Mouse (Mus musculus): Measurements from ENCODE around the gene Sphk1. TPM values are rescaled to one million over a fixed set of nuclear protein-coding genes. Genes with fewer than 3 reads are reported as not detected.
"Not testable (repeated sequence)": the region's sequence is repeated elsewhere in the genome, so short reads cannot be mapped to it uniquely, and the experiment has no call there.

Gene Sphk1
- 1 to 10 TPM; 1.4 to 1.9 TPM for total RNA-seq (2021)

DNA sequence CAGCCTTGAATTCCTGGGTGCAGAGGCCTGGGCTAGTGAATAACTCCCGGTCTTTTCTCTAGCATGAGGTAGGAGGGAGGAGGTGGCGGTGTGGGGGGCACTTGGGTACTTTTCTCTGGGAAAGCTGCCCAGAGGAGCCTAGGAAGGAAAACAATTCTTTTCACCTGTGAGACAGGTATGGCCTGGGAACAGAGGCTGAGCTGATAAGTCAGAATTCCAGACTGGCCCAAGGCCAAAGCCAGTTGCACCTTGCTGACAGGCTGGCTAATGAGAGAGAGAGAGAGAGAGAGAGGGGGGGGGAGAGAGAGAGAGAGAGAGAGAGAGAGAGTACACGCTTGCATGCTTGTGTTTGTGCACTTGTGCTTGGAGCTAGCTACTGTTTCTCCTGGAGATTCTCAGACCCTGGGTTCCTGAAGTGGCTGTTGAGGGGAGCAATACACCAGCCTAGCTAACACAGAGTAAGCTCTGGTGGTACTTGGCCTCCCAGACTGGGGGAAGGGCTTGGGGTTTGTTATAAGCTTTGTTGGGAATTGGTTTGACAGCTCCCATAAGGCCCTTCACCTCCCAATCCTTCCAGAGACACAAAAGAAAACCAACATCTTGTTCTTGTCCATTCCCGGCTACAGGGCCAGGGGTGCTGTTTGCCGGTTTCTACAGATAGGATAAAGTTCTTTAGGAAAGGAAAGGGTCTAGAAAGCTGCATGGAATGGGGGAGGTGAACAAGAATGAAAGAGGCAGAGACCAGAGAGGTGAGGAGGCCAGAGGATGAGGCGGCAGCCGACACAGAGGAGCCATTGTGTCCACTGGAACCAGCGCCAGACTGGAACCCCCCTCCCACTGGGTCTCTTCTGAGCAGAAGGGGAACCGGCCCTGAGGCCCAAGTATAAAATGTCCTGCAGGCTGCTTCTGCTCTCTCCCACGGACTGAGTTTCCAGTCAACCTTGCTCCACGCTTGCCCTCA, at the start of gene Sphk1:
Gene Sphk1 (plus strand): TSS at position 739 of the 961 bp plus-strand sequence.
- no peak for DNase-seq (ENCODE audit: low spot score)
- intact Hi-C loops (cut with DNase I): loop anchor here (10.0 kb wide), 1 partner anchor 46 kb away; no protein-coding TSS in a partner anchor

DNA sequence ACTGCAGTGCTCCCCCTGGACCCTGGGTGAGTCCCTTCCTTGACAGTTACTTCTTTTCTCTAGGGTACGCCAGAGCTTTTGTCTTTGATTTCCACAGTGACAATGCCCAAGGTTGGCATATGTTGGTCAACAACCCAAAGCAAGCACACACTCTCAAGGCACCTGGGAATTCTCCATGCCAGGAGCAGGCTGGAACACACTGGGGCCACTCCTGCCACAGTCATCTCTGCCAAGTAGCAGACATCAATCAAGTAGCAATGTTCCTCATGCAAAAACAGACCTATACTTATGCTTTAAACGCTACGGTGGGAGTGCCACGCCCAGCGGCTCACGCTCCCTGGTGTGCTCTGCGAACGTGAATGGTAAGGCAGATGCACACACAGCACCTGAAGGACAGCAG, 49.8 kb upstream of the Sphk1 start:
- intact Hi-C loops (cut with DNase I): loop anchor here (10.0 kb wide), 1 partner anchor 54 kb away; the partner anchor contains the start of gene Sphk1
- no peak for DNase-seq (ENCODE audit: low spot score)

DNA sequence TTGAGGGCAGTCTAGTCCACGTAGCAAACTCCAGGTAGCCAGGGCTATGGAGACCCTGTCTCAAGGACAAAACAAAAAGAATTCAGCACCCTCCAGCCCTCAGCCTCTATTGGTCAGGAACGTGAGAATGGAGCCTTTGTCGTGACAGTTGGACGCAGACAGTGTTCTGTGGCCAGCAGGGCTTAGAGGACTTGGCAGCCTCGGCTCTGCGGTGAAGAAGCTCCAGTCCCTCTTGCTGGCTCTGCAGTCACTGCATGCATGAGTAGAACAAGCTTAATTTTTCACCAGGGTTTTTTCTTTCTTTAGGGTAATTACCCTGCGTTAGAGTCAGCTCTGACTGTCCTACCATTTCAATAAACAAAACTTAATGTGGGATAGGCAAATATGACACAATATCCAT, 48.9 kb upstream of the Sphk1 start:
- intact Hi-C loops (cut with DNase I): loop anchor here (10.0 kb wide), 1 partner anchor 53 kb away; the partner anchor contains the start of gene Sphk1
- no peak for DNase-seq (ENCODE audit: low spot score)

DNA sequence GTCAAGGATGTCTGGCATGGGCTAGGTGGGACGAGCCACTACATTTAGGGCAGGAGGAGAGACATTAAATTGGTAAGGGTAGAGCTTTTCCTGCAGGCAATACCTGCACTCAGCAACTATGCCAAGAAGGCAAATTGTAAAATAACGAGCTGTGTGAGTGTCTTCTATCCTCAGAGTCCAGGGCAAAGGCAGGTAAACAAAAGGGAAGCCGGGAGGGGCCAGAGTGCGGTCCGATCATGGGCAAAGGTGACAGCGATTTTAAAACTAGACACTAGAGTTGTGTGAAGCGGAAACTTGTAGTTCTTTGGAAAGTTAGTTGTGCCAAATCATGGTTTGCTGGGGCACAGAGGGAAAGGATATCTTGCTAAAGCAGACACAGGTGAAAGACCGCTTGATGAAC, 46.5 kb upstream of the Sphk1 start:
- no peak for DNase-seq (ENCODE audit: low spot score)
- intact Hi-C loops (cut with DNase I): loop anchor here (10.0 kb wide), 1 partner anchor 51 kb away; the partner anchor contains the start of gene Sphk1

DNA sequence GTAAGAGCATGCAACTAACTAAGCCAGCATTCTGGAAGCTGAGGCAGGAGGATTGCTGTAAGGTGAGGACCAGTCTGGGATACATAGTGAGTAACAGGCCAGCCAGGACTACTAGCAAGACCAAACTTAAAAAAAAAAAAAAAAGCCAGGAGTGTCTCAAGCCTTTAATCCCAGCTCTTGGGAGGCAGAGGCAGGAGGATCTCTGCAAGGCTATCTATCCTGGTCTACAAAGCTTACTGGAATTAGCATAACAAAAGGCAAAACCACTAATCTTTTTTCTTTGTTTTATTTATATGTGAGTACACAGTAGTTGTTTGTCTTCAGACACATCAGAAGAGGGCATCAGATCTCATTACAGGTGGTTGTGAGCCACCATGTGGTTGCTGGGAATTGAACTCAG, 42.5 kb upstream of the Sphk1 start:
- intact Hi-C loops (cut with DNase I): loop anchor here (10.0 kb wide), 1 partner anchor 47 kb away; the partner anchor contains the start of gene Sphk1
- no peak for DNase-seq (ENCODE audit: low spot score)

DNA sequence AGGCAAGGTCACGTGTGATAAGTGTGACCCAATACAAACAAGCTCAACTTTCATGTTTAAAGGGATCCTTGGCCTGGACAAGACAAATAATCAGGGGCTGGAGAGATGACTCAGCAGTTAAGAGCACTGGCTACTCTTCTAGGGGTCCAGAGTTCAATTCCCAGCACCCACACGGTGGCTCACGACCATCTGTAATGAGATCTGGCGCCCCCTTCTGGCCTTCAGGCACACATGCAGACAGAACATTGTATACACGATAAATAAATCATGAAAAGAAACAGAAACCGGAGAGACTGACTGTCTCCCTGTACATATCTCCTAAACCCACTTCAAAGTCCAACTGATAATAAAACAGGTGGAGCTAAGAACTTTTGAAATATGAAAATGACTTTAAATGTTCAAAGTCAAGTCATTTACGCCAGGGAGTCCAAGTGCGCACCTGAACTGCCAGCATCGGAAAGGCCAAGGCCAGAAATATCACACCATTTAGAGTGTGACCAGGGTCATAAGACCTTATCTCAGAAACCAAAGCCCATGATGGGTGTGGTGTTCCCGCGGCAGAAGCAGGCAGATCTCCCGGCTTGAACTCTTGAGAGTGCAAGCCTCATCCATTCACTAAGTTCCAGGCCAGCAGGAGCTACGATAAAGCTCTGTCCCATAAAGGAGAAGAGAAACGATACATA, 41.9 kb upstream of the Sphk1 start:
- intact Hi-C loops (cut with DNase I): loop anchor here (10.0 kb wide), 1 partner anchor 46 kb away; the partner anchor contains the start of gene Sphk1
- DNase-seq (ENCODE audit: low spot score): no peak

DNA sequence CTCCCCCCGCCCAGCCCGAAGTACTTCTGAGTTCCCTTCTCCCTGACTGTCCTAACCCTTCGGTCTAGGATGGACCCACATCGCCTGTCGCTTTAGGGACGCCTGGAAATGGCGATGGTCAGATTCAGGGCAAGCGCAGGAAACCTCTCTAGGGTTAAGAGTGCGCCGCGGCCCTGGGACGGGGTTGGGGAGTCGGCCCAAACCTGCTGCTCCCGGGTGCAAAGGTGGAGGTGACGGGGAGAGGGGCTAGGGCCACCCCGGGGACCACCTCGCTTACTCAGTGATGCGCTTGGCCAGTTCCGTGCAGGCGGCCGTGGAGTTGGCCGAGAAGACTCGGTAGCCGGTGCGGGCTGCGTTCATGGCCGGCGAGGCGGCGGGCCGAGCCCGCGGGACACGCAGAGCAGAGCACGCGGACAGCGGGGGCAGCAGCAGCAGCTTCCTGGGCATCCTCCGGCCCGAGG, 40.9 kb upstream of the Sphk1 start:
- intact Hi-C loops (cut with DNase I): loop anchor here (10.0 kb wide), 1 partner anchor 45 kb away; the partner anchor contains the start of gene Sphk1
- DNase-seq (ENCODE audit: low spot score): no peak

DNA sequence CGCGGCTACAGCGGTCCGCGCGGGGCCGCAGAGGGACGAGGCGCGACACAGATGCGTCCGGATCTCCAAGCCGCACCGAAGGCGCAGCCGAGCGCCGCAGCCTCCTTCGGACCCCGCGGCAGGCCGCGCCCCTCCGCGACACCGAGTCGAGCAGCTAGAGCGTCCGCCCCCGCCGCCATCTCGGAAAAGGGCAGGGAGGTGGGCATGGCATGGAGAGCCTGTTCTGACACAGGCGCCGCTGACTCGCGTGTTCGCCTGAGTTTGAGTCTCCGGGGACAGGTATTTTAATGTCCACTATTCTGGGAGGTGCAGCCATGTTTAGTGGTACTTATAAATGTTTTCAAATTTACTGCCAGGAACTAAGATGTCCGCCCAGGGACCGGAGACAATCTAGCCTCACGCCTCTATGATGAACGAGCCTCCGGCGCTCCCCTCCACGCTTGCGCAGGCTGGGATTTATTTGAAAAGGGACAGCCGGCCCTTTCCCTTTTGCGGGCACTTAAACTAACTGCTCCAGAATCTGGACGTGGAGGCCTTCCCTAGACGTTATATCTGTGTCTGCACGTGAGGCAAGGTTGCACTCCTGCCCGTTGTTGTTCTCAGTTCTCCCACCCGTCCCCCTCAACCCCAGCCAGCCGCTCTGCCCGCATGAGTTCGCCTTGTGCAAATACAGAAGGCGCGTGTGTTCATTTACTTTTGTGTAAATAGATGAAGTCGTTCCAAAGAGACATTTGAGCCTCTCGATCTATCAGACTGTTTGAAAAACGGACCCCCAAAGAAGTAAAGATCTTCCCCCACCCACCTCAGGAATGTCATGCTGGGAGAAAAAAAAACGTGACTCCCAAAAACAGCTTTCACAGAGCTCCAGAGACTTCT, 40.3 kb upstream of the Sphk1 start:
- peak; percentile 75 for DNase-seq (ENCODE audit: low spot score)
- intact Hi-C loops (cut with DNase I): no loop called here

DNA sequence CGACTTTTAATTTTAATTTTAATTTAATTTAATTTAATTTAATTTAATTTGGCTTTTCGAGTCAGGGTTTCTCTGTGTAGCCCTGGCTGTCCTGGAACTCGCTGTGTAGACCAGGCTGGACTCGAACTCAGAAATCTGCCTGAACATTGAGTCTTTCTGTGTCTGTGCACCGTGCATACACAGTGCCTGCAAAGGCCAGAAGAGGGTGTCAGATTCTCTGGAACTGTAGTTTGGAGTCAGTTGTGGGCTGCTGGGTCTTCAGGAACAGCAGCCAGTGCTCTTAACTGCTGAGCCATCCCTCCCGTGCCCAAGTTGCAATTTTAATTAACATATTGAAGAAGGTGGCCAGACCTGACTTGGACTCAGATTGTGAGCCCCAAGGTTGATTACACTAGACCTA, 39.4 kb upstream of the Sphk1 start:
- DNase-seq (ENCODE audit: low spot score): no peak
- intact Hi-C loops (cut with DNase I): no loop called here

DNA sequence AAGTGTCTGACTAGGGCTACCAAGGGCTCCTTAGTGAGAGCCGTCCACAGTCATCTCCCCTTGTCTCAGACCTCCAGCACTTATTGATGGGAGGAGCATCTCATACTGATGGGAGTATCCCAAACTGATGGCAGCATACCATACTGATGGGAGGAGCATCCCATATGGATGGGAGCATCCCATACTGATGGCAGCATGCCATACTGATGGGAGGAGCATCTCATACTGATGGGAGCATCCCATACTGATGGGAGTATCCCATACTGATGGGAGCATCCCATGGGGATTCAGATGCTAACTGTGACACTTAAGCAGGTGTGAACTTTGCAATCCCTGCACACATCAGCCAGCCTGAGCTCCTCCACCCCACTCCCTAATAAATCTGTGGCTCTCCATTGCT, 38.2 kb upstream of the Sphk1 start:
- intact Hi-C loops (cut with DNase I); DNase-seq (ENCODE audit: low spot score): not testable (repeated sequence)

DNA sequence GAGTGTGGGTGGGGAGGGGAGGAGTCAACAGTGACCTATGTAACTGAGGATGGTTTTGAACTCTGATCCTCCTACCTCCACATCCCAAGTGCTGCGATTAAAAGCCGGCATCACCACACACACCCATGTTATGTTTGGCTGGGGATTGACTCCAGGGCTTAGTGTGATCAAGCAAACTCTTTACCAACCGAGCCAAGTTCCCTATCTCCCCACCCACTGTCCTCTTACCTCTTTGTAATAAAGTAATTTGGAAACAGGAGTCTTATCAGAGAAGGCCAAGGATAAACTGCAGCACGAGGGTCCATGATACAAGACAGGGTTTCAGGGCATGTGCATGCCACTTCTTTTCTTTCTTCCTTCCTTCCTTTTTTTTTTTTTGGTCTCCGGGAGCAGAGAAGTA, 37.5 kb upstream of the Sphk1 start:
- intact Hi-C loops (cut with DNase I): no loop called here
- no peak for DNase-seq (ENCODE audit: low spot score)

DNA sequence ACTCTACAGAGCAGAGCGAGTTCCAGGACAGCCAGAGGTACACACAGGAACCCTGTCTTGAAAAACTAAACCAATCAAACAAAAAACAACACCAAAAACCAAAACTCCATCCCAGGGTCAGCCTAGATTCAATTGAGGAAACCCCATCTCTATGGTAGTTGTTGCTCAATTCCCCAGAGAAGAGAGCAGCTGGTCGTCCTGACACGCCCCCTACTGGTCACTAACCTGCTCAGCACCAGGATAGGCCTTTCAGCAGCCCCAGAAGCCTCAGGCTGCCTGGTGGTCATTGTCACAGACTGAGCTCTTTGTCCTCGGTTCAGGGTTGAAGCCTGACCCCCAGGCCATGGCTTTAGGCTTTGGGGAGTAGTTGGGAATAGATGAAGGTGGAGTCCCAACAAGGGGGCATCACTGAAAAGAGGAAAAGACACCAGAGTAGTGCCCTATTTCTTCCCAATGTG, 36.9 kb upstream of the Sphk1 start, which contains the start of gene Prpsap1:
Gene Prpsap1 (minus strand): TSS at position 408 of the 458 bp plus-strand sequence.
- peak; percentile 42 for DNase-seq (ENCODE audit: low spot score)
- intact Hi-C loops (cut with DNase I): no loop called here

DNA sequence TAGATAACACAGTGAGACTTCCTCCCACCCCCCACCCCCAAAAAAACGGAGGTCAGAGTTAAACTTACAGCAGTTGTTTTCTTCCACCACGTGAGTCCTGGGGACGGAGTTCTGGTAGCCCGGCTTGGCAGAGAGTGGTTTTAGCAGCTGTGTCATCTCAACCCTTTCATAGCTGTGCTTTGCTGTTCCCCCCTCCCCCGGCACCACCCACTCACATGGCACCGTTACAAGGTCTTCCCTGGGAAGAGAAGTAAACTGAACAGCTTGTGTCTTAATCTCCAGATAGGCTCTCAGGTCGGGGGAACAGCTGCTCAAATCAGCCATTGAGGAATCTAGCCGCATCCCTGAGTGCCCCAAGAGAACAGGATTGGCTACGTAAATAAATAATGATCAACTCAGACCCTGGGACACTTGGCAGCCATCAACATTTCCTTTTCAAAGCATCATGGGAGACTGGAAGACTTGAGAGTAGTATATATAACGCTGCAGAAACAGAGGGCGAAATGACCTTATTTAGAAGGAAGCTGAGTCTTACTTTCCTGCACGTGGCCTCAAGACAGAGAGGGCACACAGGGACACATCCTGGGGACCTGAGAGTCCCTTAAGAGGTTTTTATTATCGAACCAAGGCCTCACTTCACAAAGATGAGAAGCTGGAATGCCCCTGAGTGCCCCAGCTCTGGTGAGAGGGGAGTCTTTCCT, 36.1 kb upstream of the Sphk1 start:
- DNase-seq (ENCODE audit: low spot score): peak; percentile 81
- intact Hi-C loops (cut with DNase I): no loop called here

DNA sequence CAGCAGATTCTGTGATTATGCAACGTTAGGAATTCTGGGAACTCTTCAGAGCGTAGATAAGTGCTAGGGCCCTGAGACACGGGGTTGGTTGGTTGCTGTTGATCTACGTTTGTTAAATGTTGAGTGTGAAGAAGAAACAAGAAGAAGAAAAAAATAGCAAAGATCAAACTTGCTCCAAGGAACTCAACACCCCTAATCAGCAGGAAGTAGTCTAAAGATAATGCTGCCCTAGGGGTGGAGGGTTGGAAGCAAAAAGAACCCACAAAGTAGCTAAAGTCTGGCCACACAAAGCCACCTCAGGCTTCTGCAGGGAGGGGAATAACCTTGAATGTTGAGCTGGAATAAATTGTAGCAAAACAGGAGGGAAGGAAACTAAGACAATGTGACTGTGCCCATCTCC, 33.4 kb upstream of the Sphk1 start:
- no peak for DNase-seq (ENCODE audit: low spot score)
- intact Hi-C loops (cut with DNase I): no loop called here

DNA sequence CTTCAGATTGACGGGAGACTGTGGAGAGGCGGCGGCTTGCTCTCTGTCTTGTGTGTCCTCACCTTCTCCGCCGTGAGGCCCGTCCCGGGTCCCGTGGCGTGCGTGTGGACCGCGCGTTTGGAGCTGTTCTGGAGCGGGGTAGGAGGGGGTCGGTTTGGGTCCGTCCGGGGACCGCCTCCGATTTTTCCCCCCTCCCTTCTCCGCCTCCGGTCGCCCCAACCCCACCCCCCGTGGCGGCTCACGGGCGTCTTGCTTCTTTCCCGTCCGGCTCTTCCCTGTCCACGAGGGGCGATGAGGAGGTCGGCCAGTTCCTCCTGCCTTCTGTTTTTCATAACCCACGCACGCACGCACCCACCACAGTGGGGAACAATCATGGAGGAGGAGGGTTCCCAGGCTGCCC, 32.1 kb upstream of the Sphk1 start:
- intact Hi-C loops (cut with DNase I): no loop called here
- no peak for DNase-seq (ENCODE audit: low spot score)

DNA sequence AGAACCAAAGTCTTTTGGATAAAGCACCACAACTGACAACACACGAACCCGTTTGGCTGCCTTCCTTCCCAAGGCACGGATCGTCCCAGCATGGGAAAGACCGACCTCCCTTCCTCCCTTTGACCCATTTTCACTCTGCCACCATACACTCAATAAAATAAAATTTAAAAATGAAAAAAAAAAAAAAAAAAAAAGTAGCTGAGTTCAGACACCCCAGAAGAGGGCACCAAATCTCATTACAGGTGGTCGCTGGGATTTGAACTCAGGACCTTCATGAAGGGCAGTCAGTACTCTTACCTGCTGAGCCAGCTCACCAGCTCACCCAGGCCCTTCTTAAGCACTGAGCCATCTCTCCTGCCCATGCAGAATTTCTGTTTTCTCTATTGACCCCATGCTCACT, 31.7 kb upstream of the Sphk1 start:
- intact Hi-C loops (cut with DNase I): no loop called here
- DNase-seq (ENCODE audit: low spot score): no peak

DNA sequence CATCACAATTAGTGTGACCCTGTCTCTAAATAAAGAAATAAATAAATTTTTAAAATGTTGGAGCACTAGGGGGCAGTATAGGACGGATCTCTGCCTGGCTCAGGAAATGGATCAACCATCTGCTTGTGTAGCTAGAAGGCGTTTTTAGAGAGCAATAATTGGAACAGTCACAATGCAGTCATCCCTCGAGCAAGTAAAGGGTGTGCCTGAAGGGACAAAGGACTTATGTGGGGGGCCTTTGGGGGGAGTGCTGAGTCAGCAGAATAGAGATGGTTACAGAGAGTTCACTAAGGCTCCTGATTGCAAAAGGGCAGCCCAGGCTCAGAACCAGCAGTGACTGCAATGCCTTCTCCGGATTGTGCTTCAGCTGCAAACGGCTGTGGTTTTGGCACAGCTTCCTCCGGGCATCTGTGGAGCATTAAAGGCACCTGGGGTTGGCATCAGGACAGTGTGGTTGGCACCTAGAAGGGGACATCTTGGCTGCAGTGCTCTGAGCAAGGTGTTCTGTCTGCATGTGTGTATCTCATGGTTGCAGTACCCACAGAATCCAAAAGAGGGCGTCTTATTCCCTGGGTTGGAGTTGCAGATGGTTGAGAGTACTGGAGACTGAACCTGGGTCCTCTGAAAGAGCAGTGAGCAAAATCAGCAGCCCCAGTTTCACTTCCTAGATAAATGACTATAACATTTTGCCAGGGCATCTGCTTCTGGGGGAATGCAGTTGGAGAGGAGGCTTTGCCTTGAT, 29.5 kb upstream of the Sphk1 start:
- DNase-seq (ENCODE audit: low spot score): no peak
- intact Hi-C loops (cut with DNase I): loop anchor here (1.0 to 2.0 kb wide), 2 partner anchors 33 to 128 kb away; no protein-coding TSS in a partner anchor

DNA sequence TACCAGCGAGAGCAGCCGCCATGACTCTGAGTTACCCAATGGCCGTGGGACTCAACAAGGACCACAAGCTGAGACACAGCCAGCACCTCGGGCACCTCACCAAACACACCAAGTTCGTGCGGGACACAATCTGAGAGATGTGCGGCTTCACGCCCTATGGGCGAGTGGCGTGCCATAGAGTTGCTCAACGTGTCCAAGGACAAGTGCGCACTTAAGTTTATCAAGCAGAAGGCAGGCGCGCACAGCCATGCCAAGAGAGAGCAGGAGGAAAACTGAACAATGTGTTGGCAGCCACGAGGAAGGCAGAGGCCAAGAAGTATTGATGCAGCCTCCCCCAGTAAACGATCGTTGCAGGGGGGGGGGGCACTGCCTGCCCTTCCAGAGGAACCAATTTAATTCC, 26.2 kb upstream of the Sphk1 start:
- DNase-seq (ENCODE audit: low spot score): no peak
- intact Hi-C loops (cut with DNase I): no loop called here
